Mouse (Mus musculus) liver, embryonic 11.5 days (tissue): ENCODE data around the gene Fgfr2. TPM values are rescaled to one million over a fixed set of nuclear protein-coding genes. Genes with fewer than 3 reads are reported as not detected.

Experiments
- ATAC-seq: fragments of 200-750 bp; cut with Nextera tagmentation; replicated peaks from 2 replicates; pipeline ENCODE4 v1.8.0; 2017; ENCODE audit warnings: moderate number of reproducible peaks, mild to moderate bottlenecking, moderate TSS enrichment, moderate library complexity; ENCODE audit not compliant: low FRiP score
- DNase-seq: peaks from one replicate; pipeline ENCODE4 v3.0.0-alpha.2; 2017; ENCODE audit warnings: low spot score
- H3K27ac ChIP-seq: fragments of 300-500 bp; sonication (generic); 2 replicates; pipeline ENCODE4 v1.5.1; 2014; ENCODE audit warnings: mild to moderate bottlenecking, low read depth, low read length, control low read depth
- H3K27me3 ChIP-seq: fragments of 300-500 bp; sonication (generic); replicated peaks from 2 replicates; pipeline ENCODE4 v1.6.1; 2014; ENCODE audit warnings: low read length, mixed read lengths; ENCODE audit not compliant: control insufficient read depth, insufficient read depth
- H3K36me3 ChIP-seq: fragments of 300-500 bp; sonication (generic); 2 replicates; pipeline ENCODE4 v1.6.1; 2014; ENCODE audit warnings: mild to moderate bottlenecking, low read length, moderate library complexity, mixed read lengths; ENCODE audit not compliant: control insufficient read depth, insufficient read depth
- H3K4me1 ChIP-seq: fragments of 300-500 bp; sonication (generic); replicated peaks from 2 replicates; pipeline ENCODE4 v1.6.1; 2014; ENCODE audit warnings: low read length, mixed read lengths; ENCODE audit not compliant: control insufficient read depth, insufficient read depth
- H3K4me2 ChIP-seq: fragments of 300-500 bp; sonication (generic); 2 replicates; pipeline ENCODE4 v1.6.1; 2014; ENCODE audit warnings: mild to moderate bottlenecking, control low read depth, moderate library complexity
- H3K4me3 ChIP-seq: fragments of 300-500 bp; sonication (generic); 2 replicates; pipeline ENCODE4 v1.5.1; 2014; ENCODE audit warnings: low read depth, low read length, control low read depth
- H3K9ac ChIP-seq: fragments of 300-500 bp; sonication (generic); 2 replicates; pipeline ENCODE4 v1.6.1; 2014; ENCODE audit warnings: low read depth, low read length, control low read depth
- H3K9me3 ChIP-seq: fragments of 300-500 bp; sonication (generic); 2 replicates; pipeline ENCODE4 v1.6.1; 2016; ENCODE audit warnings: low read length, inconsistent platforms, mixed read lengths; ENCODE audit not compliant: control insufficient read depth
- WGBS: fragments of 180-500 bp; shearing (Covaris S2); extraction: QIAGEN DNeasy Blood & Tissue Kit; methylation state at CpG from one replicate; pipeline ENCODE4 v1.1.7; 2014; 5-methylcytosine and 5-hydroxymethylcytosine counted together
- polyA plus RNA-seq: library from polyadenylated mRNA; unstranded; fragments of >200 nt; fragmentation: Nextera tagmentation; extraction: Ambion mirVana; gene quantifications from 2 replicates; pipeline ENCODE4 v1.2.1, GENCODE M21; 2014

The Fgfr2 gene
- polyA plus RNA-seq, 1 experiment from 2014 or later: 32.6 TPM

DNA sequence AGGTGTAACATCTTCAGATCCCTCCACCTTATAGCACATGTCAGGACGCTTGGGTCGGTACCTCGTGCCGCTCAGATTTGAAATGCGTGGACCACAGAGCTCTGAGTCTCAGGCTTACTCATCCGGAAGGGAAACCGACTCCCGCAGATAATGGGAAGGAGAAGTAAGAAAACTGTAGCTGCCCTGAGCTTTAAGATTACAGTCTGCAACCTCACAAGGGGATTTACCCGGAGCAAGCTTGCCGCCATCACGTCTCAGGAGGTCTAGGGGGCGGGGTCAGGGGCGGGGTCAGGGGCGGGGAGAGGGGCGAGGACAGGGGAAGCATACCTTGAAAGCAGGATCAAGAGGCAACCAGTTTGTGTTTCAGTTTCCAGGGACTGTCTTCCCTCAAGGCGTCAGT is 2310.7 kb downstream of the Fgfr2 start:
- Histone ChIP-seq H3K4me1 (no peaks in the 10 kb centered on the region), H3K9me3 (no peaks in the 10 kb centered on the region), H3K4me2 (peak overlapping the region; percentile 27; the same call in 1 of the 2 replicates), H3K27ac (no peak overlapping the region), H3K9ac (no peak overlapping the region), H3K4me3 (no peak overlapping the region), H3K27me3 (no peaks in the 10 kb centered on the region), H3K36me3 (no peaks in the 10 kb centered on the region)
- no peak for DNase-seq
- 37% methylated on average over 16 of the region's 16 CpGs for WGBS
- no peak for ATAC-seq

DNA sequence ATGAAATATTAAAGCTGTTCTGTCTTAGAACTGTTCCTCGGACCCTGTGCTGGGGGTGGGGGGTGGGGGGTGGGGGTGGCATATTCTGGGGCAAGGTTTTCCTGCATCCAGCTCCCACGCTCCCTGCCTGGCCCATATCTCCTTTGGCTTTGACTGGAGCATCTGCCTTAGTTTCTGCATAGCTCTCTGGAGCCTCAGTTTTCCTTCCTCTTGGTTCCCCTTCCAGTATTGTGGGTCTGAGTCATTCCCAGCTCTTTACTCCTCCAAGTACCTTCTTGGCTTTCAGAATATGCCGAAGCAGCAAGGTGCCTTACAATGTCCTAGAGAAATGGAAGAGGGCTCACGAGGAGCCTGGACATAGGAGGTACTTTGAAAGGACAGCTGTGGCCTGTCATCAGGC is 2312.9 kb downstream of the Fgfr2 start:
- ATAC-seq: no peak
- 70% methylated on average over 4 of the region's 4 CpGs for WGBS

DNA sequence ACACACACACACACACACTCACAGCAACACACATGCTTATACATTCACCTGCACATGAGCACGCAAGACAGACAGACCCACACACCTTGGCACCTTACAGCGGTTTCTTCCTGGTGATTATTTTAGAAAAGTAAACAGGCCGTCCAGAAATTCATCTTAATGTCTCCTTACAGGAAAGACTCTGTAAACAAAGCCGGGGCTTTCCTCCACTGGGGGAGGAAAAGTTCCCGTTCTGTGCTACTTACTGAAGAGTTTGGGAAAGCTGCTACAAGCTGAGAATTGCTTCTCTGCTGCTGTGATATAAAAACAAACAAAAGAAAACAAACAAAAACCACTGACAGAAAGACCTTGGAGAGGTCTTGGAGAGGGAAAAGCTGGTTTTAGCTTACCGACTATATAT is 2314.5 kb downstream of the Fgfr2 start:
- WGBS: 53% methylated on average over 6 of the region's 6 CpGs
- no peaks in the 10 kb centered on the region for H3K36me3 ChIP-seq
- H3K4me1 ChIP-seq: no peaks in the 10 kb centered on the region
- H3K4me2 ChIP-seq: no peak overlapping the region
- no peak overlapping the region for H3K4me3 ChIP-seq
- DNase-seq (no peak), ATAC-seq (no peak)
- no peaks in the 10 kb centered on the region for H3K27me3 ChIP-seq
- no peak overlapping the region for H3K9ac ChIP-seq
- H3K9me3 ChIP-seq: no peaks in the 10 kb centered on the region
- H3K27ac ChIP-seq: no peak overlapping the region

More for the DNA sequence above, 2312.9 kb downstream of the Fgfr2 start:
- Histone ChIP-seq H3K4me3 (no peak overlapping the region), H3K9ac (no peak overlapping the region), H3K27ac (no peak overlapping the region), H3K27me3 (no peaks in the 10 kb centered on the region), H3K9me3 (no peaks in the 10 kb centered on the region), H3K36me3 (no peaks in the 10 kb centered on the region), H3K4me2 (no peak overlapping the region), H3K4me1 (no peaks in the 10 kb centered on the region)
- DNase-seq: no peak

DNA sequence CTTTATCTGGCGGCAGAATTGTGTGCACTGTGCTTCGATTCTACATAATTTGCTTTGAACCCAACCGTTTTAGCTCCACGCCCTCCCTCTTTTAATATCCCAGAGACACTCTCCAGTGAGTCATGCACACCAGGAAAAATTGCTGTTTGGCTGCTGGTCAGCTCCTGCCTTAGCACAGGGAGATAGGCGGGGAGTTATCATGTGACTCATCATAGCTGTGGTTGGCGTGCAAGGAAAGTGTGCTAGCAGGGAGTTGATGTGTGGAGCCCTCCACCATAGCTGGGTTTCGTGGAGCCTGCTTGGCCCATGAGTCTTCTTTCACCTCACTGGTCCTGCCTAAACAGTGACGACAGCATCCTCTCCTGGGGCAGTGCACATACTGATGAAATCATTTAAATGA is 2315.4 kb downstream of the Fgfr2 start:
- Histone ChIP-seq H3K27me3 (no peaks in the 10 kb centered on the region), H3K4me1 (no peaks in the 10 kb centered on the region), H3K9ac (no peak overlapping the region), H3K9me3 (no peaks in the 10 kb centered on the region), H3K4me3 (no peak overlapping the region), H3K36me3 (no peaks in the 10 kb centered on the region), H3K4me2 (no peak overlapping the region), H3K27ac (no peak overlapping the region)
- ATAC-seq (no peak), DNase-seq (no peak)
- WGBS: 66% methylated on average over 8 of the region's 8 CpGs

DNA sequence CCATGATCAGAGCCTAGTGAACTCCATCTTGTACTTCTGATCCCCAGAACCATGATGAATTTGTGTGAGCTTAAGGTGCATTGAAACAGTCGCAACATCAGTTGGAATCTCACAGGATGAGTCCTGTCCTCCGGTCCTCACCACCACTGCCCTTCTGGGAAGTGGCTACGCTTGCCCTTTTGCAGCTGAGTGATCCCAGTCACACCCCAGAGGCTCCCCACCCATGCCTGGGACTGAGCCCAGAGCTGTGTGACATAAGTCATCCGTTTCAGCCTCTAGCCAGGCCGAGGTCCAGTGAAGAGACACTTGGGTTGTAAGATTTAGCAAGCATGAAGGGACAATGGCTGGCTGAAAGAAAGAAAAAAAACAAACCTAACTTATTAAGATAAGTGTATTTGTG is 2318.2 kb downstream of the Fgfr2 start:
- no peak overlapping the region for H3K27ac ChIP-seq
- ATAC-seq: no peak

DNA sequence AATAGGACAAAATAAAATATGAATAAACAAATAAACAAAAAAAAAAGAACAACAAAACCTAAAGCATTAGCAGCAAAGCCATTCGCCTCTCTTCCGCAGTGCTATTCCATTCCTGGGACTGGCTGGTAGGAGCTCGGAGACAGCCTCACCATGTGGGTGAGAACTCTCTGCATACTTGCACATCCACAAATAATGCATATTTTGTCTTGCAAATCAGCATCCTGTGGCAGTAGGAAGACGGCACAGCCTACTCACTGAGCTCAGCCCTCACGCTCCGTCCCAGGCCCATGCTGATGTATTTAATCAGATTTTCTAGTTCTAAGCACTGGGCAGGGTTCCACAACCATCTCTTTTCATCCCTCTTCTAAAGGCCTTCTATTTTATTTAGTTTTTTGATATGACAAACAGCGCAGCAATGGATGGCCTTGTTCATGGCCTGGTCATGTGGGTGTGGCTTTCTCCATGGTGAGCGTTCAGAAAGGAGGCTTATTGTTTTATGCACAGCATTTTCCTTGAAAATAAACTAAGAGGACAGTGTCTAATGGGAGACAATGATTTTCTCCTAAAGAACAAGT is 2319.8 kb downstream of the Fgfr2 start:
- H3K27me3 ChIP-seq: no peaks in the 10 kb centered on the region
- H3K9me3 ChIP-seq: no peaks in the 10 kb centered on the region
- H3K9ac ChIP-seq: no peak overlapping the region
- no peaks in the 10 kb centered on the region for H3K36me3 ChIP-seq
- no peak overlapping the region for H3K4me3 ChIP-seq
- ATAC-seq (no peak), DNase-seq (no peak)
- H3K27ac ChIP-seq: no peak overlapping the region
- 91% methylated on average over 8 of the region's 8 CpGs for WGBS
- H3K4me1 ChIP-seq: peaks cover 4% of the 10 kb centered on the region; the same call in 1 of the 2 replicates
- no peak overlapping the region for H3K4me2 ChIP-seq

More for the DNA sequence above, 2318.2 kb downstream of the Fgfr2 start:
- Histone ChIP-seq H3K9ac (no peak overlapping the region), H3K27me3 (no peaks in the 10 kb centered on the region), H3K4me2 (no peak overlapping the region), H3K36me3 (no peaks in the 10 kb centered on the region), H3K4me3 (no peak overlapping the region), H3K9me3 (no peaks in the 10 kb centered on the region), H3K4me1 (peaks cover 4% of the 10 kb centered on the region; the same call in 1 of the 2 replicates)
- WGBS: 76% methylated on average over 5 of the region's 5 CpGs
- no peak for DNase-seq

DNA sequence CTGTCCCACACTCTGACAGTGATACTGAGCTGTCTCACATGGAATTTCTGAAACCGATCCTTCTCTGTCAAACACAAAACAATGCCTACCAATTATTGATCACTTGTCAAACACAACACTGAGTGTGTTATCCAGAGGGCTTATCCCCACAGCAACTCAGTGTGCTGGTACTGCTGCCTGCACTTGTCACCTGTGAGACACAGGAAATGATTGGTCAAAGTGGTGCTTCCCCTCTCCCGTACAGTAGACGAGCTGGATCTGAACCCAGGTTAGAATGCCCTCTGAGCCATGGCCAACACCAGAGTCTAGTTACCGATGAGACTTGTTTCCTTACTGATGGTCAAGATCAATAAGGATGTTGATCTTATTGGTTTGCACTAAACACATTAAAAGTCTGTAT is 2321.3 kb downstream of the Fgfr2 start:
- no peak for ATAC-seq
- Histone ChIP-seq H3K27ac (no peak overlapping the region), H3K36me3 (no peaks in the 10 kb centered on the region), H3K4me3 (no peak overlapping the region), H3K27me3 (no peaks in the 10 kb centered on the region), H3K9ac (no peak overlapping the region), H3K9me3 (no peaks in the 10 kb centered on the region), H3K4me1 (peaks cover 4% of the 10 kb centered on the region; the same call in 1 of the 2 replicates), H3K4me2 (no peak overlapping the region)
- no peak for DNase-seq
- WGBS: 77% methylated on average over 4 of the region's 4 CpGs

DNA sequence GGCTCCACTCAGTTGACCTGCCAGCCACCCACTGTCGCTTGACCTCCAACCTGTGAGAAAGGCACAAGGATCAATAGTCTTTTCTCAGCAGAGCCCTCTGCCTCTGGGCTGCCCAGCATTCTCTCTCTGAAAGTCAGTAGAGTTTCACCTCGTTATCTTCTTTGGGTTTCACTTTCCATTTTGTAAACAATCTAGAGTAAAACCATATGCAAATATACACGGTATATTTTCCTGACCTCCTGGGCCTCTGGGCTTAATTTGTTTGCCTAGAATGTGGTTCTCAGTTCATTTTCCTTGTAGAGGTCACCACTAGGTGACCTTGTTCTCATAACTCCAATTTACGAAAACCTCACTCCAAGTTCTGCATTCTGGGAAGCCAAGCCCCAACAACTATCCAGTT is 2322.5 kb downstream of the Fgfr2 start:
- H3K27me3 ChIP-seq: no peaks in the 10 kb centered on the region
- no peak overlapping the region for H3K4me2 ChIP-seq
- DNase-seq: no peak
- no peaks in the 10 kb centered on the region for H3K9me3 ChIP-seq
- no peak for ATAC-seq
- 50% methylated on average over 4 of the region's 4 CpGs for WGBS
- peaks cover 4% of the 10 kb centered on the region; the same call in 1 of the 2 replicates for H3K4me1 ChIP-seq
- no peaks in the 10 kb centered on the region for H3K36me3 ChIP-seq
- H3K27ac ChIP-seq: no peak overlapping the region
- no peak overlapping the region for H3K9ac ChIP-seq
- no peak overlapping the region for H3K4me3 ChIP-seq

DNA sequence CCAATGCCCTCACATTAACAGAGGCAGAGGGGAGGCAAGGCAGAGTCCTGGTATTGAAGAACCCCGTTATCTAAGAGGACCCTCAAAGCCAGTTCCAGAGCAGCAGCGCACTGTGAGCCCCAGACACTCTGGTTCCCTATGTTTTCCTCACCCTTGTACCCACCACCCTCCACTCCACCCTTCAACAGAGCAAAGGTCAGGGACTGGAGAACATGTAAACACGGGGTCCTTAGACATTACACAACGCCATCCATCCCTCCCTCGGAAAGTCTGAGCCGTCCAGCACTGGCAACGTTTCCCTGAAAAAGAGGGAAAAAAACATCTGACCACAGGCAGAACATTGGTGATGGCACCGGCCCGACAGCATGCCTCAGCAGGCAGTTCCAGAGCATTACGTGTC is 2323.7 kb downstream of the Fgfr2 start:
- DNase-seq (no peak), ATAC-seq (0 out of 2 replicates have a peak, but pooled peaks have one; percentile 27)
- no peaks in the 10 kb centered on the region for H3K9me3 ChIP-seq
- no peak overlapping the region for H3K9ac ChIP-seq
- peaks cover 4% of the 10 kb centered on the region; the same call in 1 of the 2 replicates for H3K4me1 ChIP-seq
- H3K27me3 ChIP-seq: no peaks in the 10 kb centered on the region
- 70% methylated on average over 10 of the region's 10 CpGs for WGBS
- no peaks in the 10 kb centered on the region for H3K36me3 ChIP-seq
- H3K4me2 ChIP-seq: no peak overlapping the region
- no peak overlapping the region for H3K27ac ChIP-seq
- H3K4me3 ChIP-seq: no peak overlapping the region
